Mouse (Mus musculus): Measurements from ENCODE around the gene Kcnc2.

GRCm38 (mm10) chr10:112270887-112271802, at the start of gene Kcnc2:
- TF ChIP-seq CTCF (IDR thresholded peaks at IDR 0.05; ENCODE audit: low read depth) (no peak), EP300 (IDR thresholded peaks at IDR 0.05; ENCODE audit: low read depth) (no peak)

All from liver, embryonic 14.5 days (tissue).